Mouse (Mus musculus) hindbrain, postnatal 0 days (tissue): ENCODE measurements around the gene AC124502.3. TPM values are rescaled to one million over a fixed set of nuclear protein-coding genes. Genes with fewer than 3 reads are reported as not detected.

Experiments
- ATAC-seq: fragments of 200-750 bp; cut with Nextera tagmentation; 2 replicates; pipeline ENCODE4 v1.8.0; 2017; ENCODE audit warnings: mild to moderate bottlenecking, moderate TSS enrichment, moderate library complexity
- DNase-seq: peaks from one replicate; pipeline ENCODE4 v3.0.0-alpha.2; 2015; ENCODE audit warnings: low spot score
- H3K27ac ChIP-seq: fragments of 300-500 bp; sonication (generic); 2 replicates; pipeline ENCODE4 v1.5.1; 2014; ENCODE audit warnings: mild to moderate bottlenecking
- H3K27me3 ChIP-seq: fragments of 300-500 bp; sonication (generic); 2 replicates; pipeline ENCODE4 v1.6.1; 2014; ENCODE audit warnings: low read length, mixed read lengths; ENCODE audit not compliant: insufficient read depth
- H3K36me3 ChIP-seq: fragments of 300-500 bp; sonication (generic); 2 replicates; pipeline ENCODE4 v1.6.1; 2014; ENCODE audit warnings: low read length, mixed read lengths; ENCODE audit not compliant: insufficient read depth
- H3K4me1 ChIP-seq: fragments of 300-500 bp; sonication (generic); 2 replicates; pipeline ENCODE4 v1.6.1; 2014; ENCODE audit warnings: antibody characterized with exemption, low read length, mixed read lengths; ENCODE audit not compliant: insufficient read depth
- H3K4me2 ChIP-seq: fragments of 300-500 bp; sonication (generic); 2 replicates; pipeline ENCODE4 v1.6.1; 2014; ENCODE audit warnings: low read depth, mild to moderate bottlenecking, low read length, moderate library complexity, mixed read lengths
- H3K4me3 ChIP-seq: fragments of 300-500 bp; sonication (generic); 2 replicates; pipeline ENCODE4 v1.5.1; 2014; ENCODE audit warnings: low read length
- H3K9ac ChIP-seq: fragments of 300-500 bp; sonication (generic); replicated peaks from 2 replicates; pipeline ENCODE4 v1.6.1; 2014; ENCODE audit warnings: mild to moderate bottlenecking, low read length, moderate library complexity, mixed read lengths
- H3K9me3 ChIP-seq: fragments of 300-500 bp; sonication (generic); 2 replicates; pipeline ENCODE4 v1.6.1; 2016; ENCODE audit warnings: low read length, mixed read lengths
- CTCF ChIP-seq: IDR thresholded peaks from 2 replicates; pipeline ENCODE4 v1.5.1; 2016; ENCODE audit warnings: antibody characterized with exemption, control low read depth, low read depth
- WGBS: fragments of 180-500 bp; shearing (Covaris S2); extraction: QIAGEN DNeasy Blood & Tissue Kit; methylation state at CpG from one replicate; pipeline ENCODE4 v1.1.7; 2014; 5-methylcytosine and 5-hydroxymethylcytosine counted together
- polyA plus RNA-seq: library from polyadenylated mRNA; unstranded; fragments of >200 nt; fragmentation: Nextera tagmentation; extraction: Ambion mirVana; gene quantifications from 2 replicates; pipeline ENCODE4 v1.2.1, GENCODE M21; 2015
- total RNA-seq: library from RNA; depleted of rRNA; stranded (reverse); fragments of >200 nt; gene quantifications from 2 replicates; pipeline ENCODE4 v1.2.3, GENCODE M21; 2014

Gene AC124502.3
- total and polyA plus RNA-seq, 2 experiments from 2014 or later = 2.4 to 4.5 TPM

- WGBS = 19% methylated on average over 17 of the region's 17 CpGs
- H3K27me3 ChIP-seq = peaks cover 5% of the 10 kb centered on the region; the same call in 1 of the 2 replicates
- H3K4me2 ChIP-seq = peak overlapping the region; percentile 29; the same call in 1 of the 2 replicates
- no peak overlapping the region for H3K4me3 ChIP-seq
- no peak for TF ChIP-seq CTCF
- H3K9ac ChIP-seq = no peak overlapping the region
- peaks cover 28% of the 10 kb centered on the region; the same call in 1 of the 2 replicates for H3K36me3 ChIP-seq
- ATAC-seq (no peak), DNase-seq (no peak)
- H3K4me1 ChIP-seq = peaks cover 5% of the 10 kb centered on the region
- H3K9me3 ChIP-seq = no peaks in the 10 kb centered on the region
- H3K27ac ChIP-seq = no peak overlapping the region
Observed at GRCm38 (mm10) chr19:5051031-5051430, 12.3 kb downstream of the AC124502.3 start.

DNA sequence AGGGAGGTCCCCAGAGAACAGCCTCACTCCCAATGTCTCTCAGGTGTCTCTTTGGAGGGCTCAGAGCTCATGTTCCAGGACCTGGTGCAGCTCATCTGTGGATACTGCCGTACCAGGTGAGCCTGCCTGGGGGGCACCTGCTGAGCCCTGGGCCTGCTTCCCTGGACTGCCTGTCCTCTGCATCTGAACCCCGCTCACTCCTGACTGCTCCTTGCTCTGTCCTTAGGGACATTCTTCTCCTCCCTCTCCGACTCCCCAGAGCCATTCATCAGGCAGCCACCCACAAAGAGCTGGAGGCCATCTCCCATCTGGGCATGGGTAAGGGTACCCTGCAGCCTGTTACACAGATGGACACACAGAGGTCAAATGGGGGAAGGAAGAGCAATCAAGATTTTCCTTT is 12.8 kb downstream of the AC124502.3 start:
- Histone ChIP-seq H3K4me2 (peak overlapping the region; percentile 29; the same call in 1 of the 2 replicates), H3K9ac (no peak overlapping the region), H3K27me3 (peaks cover 5% of the 10 kb centered on the region; the same call in 1 of the 2 replicates), H3K4me1 (peaks cover 5% of the 10 kb centered on the region), H3K9me3 (no peaks in the 10 kb centered on the region), H3K36me3 (peaks cover 24% of the 10 kb centered on the region; the same call in 1 of the 2 replicates), H3K27ac (no peak overlapping the region), H3K4me3 (no peak overlapping the region)
- WGBS = 56% methylated on average over 3 of the region's 3 CpGs
- no peak for DNase-seq
- no peak for ATAC-seq
- no peak for TF ChIP-seq CTCF

DNA sequence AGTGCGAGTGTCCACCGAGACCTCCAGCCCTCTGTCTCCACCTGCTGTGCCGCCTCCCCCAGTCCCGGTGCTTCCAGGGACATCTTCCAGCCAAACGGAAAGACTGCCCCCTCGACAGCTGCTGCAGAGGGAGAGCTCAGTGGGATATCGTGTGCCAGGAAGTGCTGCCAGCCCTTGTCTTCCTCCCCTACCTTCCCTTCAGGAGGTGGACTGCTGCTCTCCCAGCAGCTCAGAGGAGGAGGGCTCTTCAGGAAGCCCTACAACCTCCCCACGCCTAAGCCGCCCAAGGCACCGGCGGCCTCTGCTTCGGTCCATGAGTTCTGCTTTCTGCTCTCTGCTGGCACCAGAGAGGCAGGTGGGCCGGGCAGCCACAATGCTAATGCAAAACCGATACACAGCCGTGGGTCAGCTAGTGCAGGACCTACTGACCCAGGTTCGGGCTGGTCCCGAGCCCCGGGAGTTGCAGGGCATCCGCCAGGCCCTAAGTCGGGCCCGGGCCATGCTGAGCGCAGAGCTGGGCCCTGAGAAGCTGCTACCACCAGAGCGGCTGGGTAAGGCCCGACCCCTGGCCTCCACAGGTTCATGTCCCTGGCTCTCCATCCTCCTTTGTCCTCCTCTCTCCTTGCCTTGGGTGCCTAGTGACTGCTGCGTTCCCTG is 13.6 kb downstream of the AC124502.3 start:
- WGBS = 35% methylated on average over 25 of the region's 25 CpGs
- ATAC-seq = no peak
- Histone ChIP-seq H3K27me3 (peaks cover 5% of the 10 kb centered on the region; the same call in 1 of the 2 replicates), H3K4me1 (peaks cover 5% of the 10 kb centered on the region), H3K4me2 (0 out of 2 replicates have a peak overlapping the region, but pooled peaks have one; percentile 3), H3K27ac (no peak overlapping the region), H3K4me3 (no peak overlapping the region), H3K36me3 (peaks cover 16% of the 10 kb centered on the region; the same call in 1 of the 2 replicates), H3K9ac (no peak overlapping the region), H3K9me3 (no peaks in the 10 kb centered on the region)
- no peak for DNase-seq
- no peak for TF ChIP-seq CTCF

GRCm38 (mm10) chr19:5052853-5053252 is 14.2 kb downstream of the AC124502.3 start:
- H3K9ac ChIP-seq = no peak overlapping the region
- no peaks in the 10 kb centered on the region for H3K9me3 ChIP-seq
- no peak for ATAC-seq
- peaks cover 12% of the 10 kb centered on the region; the same call in 1 of the 2 replicates for H3K36me3 ChIP-seq
- DNase-seq = no peak
- H3K4me1 ChIP-seq = peaks cover 5% of the 10 kb centered on the region
- H3K4me3 ChIP-seq = no peak overlapping the region
- no peak for TF ChIP-seq CTCF
- 51% methylated on average over 17 of the region's 17 CpGs for WGBS
- no peak overlapping the region for H3K27ac ChIP-seq
- H3K27me3 ChIP-seq = peaks cover 5% of the 10 kb centered on the region; the same call in 1 of the 2 replicates
- H3K4me2 ChIP-seq = no peak overlapping the region

GRCm38 (mm10) chr19:5053909-5054308 is 15.2 kb downstream of the AC124502.3 start:
- peak; percentile 45 for DNase-seq
- 18% methylated on average over 9 of the region's 9 CpGs for WGBS
- ATAC-seq = no peak

DNA sequence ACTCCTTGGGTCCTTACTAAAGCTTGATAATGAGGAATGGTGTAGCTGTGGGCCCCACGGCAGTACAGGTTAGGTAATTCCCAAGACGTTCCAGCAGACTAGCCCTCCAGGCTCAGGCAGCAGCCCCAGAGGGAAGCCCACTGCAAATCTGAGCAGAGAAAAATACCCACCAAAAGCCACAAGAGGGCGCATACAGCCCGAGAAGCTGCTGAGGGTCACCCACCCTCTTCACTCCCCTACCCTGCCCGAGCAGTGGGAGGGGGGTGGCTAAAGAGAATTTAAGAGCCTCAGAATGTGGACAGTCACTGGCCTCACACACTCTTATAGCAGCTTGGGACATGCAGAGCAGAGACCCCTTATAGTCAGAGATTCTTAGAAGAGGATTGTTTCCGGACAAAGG is 17.6 kb downstream of the AC124502.3 start:
- peak; percentile 80 for DNase-seq

More at GRCm38 (mm10) chr19:5053909-5054308, 15.2 kb downstream of the AC124502.3 start:
- H3K9me3 ChIP-seq = no peaks in the 10 kb centered on the region
- TF ChIP-seq CTCF = peak; percentile 81
- 0 out of 2 replicates have a peak, but pooled peaks cover 5% of the 10 kb centered on the region for H3K36me3 ChIP-seq
- no peak overlapping the region for H3K9ac ChIP-seq
- no peak overlapping the region for H3K27ac ChIP-seq
- H3K4me2 ChIP-seq = no peak overlapping the region
- H3K4me3 ChIP-seq = no peak overlapping the region
- H3K4me1 ChIP-seq = peaks cover 5% of the 10 kb centered on the region
- H3K27me3 ChIP-seq = peaks cover 5% of the 10 kb centered on the region; the same call in 1 of the 2 replicates

More for the DNA sequence above, 17.6 kb downstream of the AC124502.3 start:
- ATAC-seq = peak; percentile 34; the same call in 1 of the 2 replicates
- Histone ChIP-seq H3K9me3 (no peaks in the 10 kb centered on the region), H3K27me3 (peaks cover 5% of the 10 kb centered on the region; the same call in 1 of the 2 replicates), H3K4me1 (no peaks in the 10 kb centered on the region; the same call in 1 of the 2 replicates), H3K9ac (no peak overlapping the region), H3K36me3 (no peaks in the 10 kb centered on the region), H3K27ac (no peak overlapping the region), H3K4me3 (no peak overlapping the region), H3K4me2 (no peak overlapping the region)
- peak; percentile 80 for TF ChIP-seq CTCF
- WGBS = 12% methylated on average over 6 of the region's 6 CpGs
